Mouse (Mus musculus) thymus, adult 2 months (tissue): ENCODE measurements around the gene Glyr1.

ENCODE experiments used
- CTCF ChIP-seq: fragments of 200-500 bp; IDR thresholded peaks from 2 replicates; pipeline ENCODE4 v1.5.1; 2012; ENCODE audit warnings: mild to moderate bottlenecking, control low read depth, low read length, moderate library complexity, borderline replicate concordance; ENCODE audit not compliant: control insufficient read depth, poor library complexity, insufficient read depth; ENCODE audit errors: extremely low read depth
- POLR2A ChIP-seq: fragments of 200-500 bp; IDR thresholded peaks from 2 replicates; pipeline ENCODE4 v1.6.1; 2012; ENCODE audit warnings: mild to moderate bottlenecking, low read length, control low read depth, moderate library complexity; ENCODE audit not compliant: control insufficient read depth, poor library complexity, insufficient read depth; ENCODE audit errors: extremely low read depth

GRCm38 (mm10) chr16:5050251-5051110 is 818 bp upstream of the Glyr1 start:
- TF ChIP-seq POLR2A (peak; percentile 4; the same call in 1 of the 2 replicates), CTCF (0 out of 2 replicates have a peak, but pooled peaks have one; percentile 4)
